Mouse (Mus musculus) hematopoietic multipotent progenitor cell, adult 10-12 weeks (in vitro differentiated cells): ENCODE data around the gene Grem2. TPM values are rescaled to one million over a fixed set of nuclear protein-coding genes. Genes with fewer than 3 reads are reported as not detected.

Source experiments
- polyA plus RNA-seq: library from polyadenylated mRNA; stranded (reverse); fragments of >175 nt; gene quantifications from 2 replicates; pipeline ENCODE4 v1.2.3, GENCODE M21; 2012; ENCODE audit warnings: low replicate concordance

Gene Grem2
- polyA plus RNA-seq = 0.05 TPM in 1 of 2 replicates, not detected in the other

DNA sequence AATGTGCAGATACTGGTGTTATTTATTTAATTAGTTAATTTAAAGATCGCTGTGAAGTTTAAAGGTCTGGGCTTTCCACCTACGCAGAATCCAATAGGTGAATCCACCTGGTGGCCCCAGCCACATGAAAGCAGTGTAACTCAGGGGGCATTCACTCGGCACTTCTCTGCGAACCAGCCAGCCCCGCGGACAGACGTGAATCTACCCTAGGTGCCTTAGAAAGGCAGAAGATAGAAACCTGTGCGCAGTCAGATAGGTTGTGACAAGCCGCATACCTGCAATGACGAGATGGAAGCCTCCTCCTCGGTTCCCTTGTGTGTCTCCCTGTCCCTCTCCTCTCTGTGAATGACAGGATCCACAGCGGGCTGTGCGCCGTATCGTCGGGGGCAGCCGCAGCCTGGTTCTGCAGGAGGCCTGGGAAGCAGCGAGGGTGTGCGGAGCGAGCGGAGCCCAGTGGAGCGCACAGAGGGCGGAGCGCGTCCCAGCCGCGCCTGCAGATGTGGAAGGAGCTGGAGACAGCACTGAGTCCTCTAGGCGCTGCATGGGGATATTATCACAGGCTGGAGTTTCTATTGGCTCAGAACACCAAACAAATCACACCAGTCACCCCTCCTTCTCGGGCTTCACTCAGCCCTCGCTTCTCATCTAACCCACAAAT is at the start of gene Grem2:
TSS of gene Grem2 (minus strand) at position 522 of the 658 bp plus-strand sequence.

